Mouse (Mus musculus) right cerebral cortex, postnatal 25 days (tissue): Measurements from ENCODE around the gene Otulin.

Source experiments
- DNase-seq: peaks from one replicate; pipeline ENCODE4 v3.0.0; 2022

Gene Otulin

DNA sequence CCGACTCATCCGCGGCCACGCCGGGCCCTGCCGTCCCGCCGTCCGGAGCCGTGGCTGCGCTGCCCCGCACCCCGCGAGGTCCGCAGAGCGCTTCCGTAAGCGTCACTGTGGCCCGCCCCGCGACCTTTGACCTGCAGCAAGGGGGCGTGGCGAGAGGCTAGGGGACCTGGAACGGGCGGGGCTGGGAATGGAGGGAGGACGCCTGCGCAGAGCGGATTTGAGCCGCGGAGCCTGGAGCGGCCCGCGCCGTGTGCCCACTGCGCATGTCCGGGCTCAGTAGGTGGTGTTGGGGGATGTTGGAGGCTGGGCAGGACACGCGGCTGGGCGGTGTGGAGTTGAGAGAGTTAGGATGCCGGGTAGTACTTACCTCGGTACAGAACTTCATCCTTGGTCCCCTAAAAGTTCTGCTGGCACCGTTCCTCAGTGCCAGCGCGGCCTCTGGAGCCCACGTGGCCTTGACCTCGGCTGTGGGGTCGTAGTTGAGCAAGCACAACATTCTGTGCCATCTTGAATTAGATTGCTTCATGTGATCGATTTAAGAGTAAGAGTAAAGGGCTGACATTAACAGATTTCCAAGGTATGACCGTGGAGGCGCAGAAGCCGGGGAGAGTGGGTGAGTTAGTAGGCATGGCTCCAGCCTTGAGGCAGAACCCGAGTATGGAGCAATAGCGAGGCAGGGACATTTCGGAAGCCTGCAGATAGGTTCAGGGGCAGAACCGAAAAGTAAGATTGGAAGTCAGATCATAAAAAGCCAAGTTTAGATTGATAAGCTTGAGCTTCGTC lies at the start of gene Otulin:
Gene Otulin, minus strand, starts transcription at position 93 of the 783 bp plus-strand sequence.
- peak; percentile 99 for DNase-seq

DNA sequence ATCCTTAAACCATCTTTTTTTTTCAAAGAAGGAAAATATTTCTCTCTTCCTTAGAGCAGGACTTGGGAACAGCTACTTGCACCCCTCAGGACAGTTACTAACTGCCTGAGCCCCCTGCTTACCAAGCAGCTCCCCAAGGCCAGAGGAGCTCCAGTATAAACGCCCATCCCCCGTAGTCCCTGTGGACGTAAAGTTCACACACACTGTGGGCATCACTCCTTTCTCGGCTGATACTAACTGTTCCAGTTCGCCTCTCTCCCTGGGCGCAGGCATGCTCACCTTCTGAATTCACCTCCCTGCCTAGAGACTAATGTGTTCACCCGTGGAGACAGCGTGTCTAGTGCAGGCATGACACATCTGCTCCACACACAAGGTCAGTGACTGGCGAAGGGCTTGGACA lies 48.0 kb upstream of the Otulin start:
- DNase-seq: no peak

DNA sequence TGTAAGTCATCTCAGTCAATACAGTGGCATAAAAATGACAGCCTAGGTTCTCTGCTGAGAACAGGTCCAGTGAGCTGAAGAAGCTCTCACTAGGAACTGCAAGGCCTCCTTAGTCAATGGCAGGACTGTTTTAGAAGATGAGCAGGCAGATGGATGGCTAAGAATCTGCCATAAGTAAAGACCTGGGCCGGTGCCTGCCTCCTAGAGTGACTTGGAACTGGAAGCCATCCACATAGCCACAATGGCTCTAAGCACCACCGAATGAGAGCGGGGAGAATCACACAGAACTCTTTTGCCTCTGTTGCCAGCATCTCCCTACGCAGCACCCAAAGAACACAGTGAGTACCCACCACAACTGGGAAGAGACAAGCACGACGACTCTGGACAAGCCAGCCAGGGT lies 47.3 kb upstream of the Otulin start:
- DNase-seq: no peak

DNA sequence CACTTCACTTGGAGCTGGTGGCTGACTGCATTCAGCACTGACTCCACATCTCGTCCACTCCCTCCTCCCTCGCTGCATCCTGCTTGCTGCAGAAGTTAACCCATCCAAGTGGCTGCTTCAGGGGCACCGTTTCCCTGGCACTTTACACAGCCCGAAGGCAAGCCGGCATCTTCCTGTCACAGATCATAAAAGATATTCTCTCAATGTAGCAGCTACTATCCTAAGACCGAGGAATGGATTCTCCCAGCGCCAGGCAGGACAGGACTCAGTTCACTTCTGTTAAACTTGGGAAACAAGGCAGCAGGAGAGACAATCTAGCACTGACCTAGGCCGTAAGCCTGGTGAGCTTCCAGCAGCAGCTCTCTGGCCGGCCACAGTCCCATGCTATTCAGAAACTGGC lies 45.7 kb upstream of the Otulin start:
- no peak for DNase-seq

DNA sequence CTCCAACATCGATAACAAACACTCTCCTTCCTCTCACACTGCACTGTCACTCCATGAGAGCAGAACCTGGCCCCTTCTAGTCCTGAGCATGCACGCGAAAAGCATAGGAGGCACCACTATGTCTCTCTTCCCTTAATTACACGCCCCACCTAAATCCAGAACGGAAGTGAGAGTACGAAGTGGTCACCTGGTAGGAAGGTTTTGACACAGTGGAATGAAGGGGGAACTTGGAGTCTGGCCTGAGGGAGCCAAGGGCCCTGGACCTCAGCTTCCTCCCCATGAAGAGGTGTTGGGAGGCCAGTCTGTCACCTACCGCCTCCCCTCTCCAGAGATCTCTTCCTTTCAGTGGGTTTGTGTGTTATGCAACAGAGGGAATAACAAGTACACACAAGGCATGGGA lies 44.6 kb upstream of the Otulin start:
- no peak for DNase-seq

DNA sequence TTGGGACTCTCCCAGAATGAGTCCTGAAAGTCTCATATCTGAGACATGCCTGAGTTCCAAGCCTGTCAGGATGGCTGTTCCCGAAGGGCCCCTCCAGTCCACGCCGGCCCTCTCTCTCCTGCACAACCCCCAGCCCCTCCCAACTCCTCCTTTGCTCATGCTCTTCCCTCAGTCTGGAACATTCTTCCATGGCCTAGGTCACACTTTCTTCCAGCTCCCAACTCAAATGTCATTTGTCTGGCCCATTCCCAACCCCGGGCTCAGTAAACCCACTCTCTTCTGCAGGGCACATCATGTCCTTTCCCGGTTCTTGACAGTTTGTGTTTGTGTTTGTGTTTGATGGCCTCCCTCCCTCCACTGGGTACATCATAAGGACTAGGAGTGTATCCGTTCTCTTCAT lies 43.5 kb upstream of the Otulin start:
- no peak for DNase-seq

DNA sequence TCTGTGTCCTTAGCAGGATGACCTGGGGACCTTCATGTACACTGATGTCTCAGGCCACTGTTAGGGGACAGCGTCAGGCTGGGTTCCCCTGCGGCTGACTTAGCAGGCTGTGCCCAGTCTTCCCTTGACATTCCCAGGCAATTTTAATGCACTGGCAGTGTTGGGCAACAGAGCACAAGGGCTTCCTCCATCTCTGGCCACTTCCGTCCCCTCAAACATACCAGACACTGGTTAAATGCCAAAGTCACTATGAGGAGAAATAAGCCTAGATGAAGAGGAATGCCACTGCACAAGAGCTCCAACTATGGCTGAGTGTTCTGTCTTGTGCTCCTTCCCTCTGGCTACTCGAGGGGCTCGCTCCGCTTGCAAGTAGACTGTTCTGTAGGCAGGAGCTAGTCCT lies 42.7 kb upstream of the Otulin start:
- DNase-seq: no peak

DNA sequence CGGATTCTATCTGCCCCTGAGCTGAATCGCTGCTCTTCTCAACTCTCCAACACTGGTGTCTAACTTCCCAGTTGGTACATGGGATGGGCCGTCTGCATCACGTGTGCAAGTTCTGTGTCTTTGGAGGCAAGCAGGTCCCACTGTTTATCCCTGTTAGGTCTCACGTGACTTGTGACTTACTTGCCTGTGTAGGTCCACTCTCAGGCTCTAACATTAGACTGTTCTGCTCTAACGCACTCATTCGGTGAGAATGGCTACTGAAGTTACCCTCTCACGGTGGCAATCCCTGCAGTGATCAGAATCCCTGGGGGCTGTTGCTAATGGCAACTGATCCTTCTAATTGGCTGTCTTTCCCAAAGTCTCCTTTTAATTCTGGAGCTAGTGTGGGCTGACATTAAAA lies 41.8 kb upstream of the Otulin start:
- DNase-seq: no peak

DNA sequence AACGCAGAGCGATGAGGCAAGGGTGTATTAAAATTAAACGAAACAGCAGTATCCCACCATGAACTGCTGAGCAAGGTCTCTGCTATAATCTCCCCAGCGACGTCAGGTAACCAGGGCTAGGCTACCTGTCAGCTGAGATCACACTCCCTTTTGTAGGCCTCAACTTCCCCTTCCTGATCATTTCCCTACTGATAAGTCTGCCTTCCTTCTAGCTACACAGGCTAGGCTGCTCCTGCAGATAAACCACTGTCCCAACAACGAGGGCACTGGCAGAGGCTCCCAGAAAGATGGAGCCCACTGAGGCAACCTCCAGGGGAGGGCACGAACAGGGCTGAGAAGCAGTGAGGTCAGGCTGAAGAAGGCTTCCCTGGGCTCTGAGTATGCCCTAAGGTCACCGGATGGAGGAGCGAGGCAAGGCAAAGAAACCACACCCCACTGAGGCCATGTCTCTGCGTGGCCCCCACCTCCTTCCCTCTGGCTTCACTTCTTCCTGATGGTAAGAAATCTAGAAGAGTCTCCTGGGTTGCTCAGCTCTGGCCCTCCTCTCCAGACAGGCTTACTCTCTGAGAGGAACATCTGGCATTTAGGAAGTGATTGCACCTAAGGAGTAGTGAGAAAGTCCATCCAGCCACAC lies 41.2 kb upstream of the Otulin start:
- DNase-seq: no peak

DNA sequence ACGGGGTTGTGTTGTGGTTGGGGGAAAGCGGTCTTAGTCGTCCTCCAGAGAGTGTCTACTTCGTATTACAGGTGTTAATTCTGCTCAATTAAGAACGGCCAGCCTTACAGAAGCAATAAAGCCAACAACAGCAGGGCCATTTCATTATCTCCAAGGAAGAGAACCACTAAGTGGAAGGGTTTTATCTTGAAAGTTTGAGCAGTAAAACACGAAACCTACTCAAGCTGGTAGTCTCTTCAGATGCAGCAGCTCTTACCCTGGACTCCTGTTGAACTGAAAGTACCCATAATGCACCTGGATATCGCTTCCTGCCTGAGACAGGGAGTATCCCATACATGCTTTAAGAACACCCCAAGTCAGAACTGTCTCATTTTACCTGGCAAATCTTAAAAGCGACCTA lies 40.2 kb upstream of the Otulin start:
- no peak for DNase-seq

DNA sequence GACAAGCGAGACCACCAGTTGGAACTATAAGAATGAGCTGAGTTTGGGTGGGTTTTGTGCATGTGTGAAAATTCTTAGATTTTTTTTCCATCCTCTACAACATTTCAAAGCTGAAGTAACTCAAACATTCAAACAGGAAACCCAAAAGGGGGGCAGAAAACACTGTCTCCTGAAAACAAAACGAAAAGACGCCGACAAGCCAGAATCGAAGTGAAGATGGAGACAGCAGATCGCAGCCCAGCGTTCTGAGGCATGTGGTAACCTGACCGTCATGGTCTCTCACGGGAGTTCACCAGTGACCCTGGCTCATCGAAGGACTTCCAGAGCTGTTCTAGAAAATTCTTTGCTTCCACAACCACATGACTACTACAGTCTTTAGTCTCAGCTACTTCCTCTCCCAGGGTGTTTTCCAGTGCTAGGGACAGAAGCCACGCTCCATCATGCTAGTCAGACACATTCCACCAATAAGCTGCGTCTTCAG lies 39.5 kb upstream of the Otulin start:
- DNase-seq: no peak

DNA sequence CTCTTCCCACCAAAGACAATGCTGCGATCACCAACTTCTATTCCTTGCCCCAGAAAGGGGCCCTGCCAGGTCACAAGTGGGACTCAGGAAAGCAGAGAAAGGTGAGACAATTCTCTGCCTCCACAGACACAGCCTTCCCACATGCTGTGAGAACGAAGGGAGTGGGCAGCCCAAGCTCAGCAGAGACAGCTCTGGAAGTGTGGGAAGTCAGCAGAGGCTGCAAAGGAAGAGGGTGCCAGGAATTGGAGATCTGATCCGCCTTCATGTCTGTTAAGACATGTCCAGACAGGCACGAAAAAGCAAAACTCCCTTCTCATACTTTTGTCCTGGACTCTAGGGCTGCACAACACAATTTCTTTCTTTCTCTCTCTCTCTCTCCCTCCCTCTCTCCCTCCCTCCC lies 38.8 kb upstream of the Otulin start:
- DNase-seq: peak; percentile 52

DNA sequence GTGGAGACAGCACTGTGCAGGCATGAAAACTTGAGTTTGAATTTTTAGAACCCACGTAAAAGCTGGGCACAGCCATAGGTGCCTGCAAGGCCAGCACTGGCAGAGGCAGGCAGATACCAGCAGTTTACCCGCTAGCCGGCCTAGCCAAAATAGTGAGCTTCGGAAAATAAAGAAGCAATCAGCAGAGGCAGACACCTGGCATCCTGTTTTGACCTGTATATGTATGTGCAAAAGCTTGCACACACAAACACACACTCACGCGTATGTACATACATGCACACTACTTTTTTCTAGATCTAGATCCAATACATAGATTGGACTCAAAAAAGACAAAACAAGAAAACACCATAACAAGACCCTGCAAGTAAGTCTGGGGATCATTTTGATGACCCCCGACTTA lies 38.1 kb upstream of the Otulin start:
- no peak for DNase-seq

DNA sequence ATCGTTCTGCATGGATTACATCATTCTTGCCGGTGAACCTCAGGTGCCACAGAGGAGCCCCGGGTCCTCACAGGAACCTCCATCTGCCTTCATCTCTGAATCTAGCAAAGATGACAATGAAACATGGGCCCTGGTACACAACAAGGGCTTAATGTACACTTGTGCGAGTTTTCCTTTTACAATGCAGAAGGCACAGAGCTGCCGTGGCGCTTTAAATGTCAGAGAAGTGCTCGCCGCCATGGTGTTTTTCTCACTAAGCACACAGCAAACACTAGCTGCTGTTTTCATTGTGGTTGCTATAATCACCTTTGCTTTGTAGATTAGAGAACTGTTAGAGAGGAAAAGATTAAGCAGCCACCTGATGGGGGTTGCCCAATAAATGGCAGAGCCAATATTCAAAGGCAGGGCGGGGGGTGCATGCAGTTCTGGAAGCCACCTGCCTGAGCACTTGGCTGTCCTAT lies 37.5 kb upstream of the Otulin start:
- DNase-seq: no peak

DNA sequence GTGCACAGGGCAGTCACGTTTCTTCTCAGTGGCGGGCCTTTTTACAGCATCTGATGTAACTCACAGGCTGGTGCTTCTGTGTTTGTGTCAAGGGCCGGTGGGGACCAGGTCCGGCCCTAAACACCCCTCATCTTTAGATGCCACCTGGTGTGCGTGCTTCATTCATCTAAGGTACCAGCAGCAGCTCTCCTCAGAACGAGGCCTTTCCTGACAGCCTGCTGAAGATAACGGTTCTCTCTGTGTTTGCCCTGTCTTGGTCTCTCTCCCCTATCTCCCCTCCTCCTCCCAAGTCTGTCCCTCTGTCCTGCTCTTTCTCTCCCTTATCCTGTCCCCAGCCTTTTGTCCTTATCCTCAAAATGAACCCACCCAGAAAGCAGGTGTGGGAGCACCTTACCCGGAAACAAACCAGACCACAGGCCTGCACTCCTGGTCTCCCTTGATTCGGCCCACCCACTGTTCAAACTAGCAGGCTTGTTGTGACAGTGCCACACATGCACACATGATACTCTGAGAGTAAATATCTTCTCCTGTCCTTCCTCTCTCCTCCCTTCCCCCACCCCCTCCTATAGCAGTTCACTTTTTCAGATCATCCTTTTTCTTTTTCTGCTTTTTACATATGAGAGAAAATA lies 36.5 kb upstream of the Otulin start:
- no peak for DNase-seq

DNA sequence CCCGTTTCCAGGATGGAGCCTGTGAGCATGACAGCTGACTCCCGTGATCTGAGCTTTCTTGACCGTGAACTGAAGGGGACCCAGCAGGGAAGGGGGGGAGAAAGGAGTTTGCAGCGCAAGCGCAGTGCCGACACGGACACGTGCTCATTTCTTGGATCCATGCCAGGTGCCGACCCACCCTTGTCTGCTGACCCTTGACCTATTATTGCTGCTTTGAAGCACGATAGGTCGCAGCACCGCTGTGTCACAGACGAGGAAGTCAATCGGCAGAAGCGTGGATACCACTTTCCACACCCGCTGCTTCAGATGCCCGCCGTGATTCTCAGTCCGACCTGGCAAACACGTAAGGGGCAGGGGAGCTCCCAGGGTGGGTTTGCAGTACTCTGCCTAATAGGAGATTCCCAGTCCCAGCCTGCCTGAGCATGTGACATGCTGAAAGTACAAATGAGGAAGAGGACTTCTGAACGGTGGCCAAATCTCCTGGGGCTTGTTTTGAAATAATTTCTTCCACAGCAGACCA lies 35.0 kb upstream of the Otulin start:
- DNase-seq: no peak

DNA sequence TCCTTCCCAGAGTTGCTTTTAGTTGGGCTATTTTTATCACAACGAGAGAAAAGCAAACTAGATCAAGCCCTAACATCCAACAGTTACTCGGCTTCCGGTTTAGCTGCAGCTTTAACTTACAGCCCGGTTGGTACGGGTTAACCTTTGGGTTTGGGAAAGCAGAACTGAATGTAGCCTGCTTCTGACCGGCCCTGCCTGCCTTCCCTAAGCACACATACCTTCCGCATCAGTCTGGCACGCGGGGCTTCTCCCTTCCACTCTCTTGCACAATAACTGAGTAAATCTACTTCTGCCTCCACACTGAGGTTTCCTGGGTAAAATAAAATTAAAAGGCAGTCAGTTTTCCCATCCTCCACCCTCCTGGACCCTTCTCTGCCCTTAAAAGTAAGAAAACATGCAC lies 33.6 kb upstream of the Otulin start:
- no peak for DNase-seq

DNA sequence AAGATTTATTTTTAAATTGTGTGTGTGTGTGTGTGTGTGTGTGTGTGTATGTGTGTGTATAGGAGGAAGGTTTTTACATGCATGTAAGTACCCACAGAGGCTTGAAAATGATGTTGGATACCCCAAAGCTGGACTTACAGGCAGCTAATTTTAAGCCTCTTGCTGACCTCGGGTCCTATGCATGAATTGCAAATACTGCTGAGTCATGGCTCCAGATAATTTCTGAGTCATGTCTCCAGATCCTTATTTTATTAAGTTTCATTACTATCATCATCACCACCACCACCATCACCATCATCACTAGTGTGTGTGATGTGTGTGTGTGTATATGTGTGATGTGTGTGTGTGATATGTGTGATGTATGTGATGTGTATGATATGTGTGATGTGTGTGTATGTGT lies 32.2 kb upstream of the Otulin start:
- no peak for DNase-seq

DNA sequence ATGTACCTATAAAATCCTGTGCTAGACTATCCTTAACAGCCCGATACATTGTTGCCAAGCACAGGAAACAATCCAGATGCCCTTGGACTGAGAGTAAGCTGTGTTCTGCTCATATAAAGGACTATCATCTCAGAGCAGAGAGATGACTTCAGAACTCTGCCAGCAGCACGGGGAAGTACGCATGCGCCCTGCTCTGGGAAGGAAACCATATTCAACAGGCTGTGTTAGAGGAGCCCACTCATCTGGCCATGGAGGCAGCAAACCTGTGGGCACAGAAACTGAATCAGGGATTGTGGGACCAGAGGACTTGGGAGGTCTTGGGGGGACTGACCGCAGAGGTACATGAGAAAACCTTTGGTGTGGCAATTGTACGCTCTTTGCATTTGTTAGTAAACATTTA lies 31.2 kb upstream of the Otulin start:
- no peak for DNase-seq

DNA sequence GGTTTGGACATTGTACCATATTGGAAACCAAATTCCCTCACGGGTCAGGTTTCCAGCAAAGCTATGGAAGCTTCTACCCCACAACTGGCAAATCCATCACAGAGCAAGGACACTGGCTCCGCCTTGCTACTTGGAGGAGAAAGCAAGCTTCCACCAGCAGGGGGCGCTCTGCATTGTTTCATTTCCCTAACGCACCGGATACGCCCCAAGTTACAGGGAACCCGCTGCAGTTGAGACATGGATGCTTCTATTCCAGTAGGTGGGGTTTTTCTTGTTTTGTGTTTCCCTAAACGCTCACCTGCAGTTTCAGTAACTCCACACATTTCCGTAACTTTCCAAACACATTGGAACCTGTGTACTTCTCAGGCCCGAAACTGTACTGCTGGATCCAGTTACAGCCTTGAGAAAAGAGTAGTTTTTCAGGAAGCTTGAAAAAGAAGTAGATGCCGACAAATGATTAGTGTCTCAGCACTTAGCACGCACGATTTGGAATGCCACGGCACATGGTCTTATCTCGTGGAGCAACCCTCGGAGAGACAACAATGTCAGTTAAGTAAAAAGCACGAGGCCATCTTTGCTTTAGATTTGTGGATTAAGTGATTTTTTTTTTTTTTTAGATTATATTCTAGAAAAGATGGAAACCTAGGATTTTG lies 29.2 kb upstream of the Otulin start:
- peak; percentile 81 for DNase-seq

DNA sequence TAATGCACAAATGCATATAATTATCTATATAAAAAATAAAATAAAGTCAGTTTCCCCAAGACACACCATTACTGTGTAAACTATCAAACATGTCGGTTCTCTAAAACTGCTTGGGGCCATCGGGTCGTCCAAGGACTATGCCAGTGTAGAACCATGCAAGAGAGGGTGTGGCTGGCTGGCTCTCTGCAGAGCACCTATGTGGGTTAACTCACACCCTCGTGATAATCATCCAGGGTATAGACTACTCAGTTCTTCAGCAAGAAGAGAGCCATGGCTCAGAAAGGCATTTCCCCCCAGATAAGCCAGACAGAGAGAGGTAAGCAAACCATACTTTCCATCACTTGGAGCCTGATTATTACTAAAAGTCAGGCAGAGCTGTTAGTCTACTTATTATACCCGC lies 28.6 kb upstream of the Otulin start:
- no peak for DNase-seq

DNA sequence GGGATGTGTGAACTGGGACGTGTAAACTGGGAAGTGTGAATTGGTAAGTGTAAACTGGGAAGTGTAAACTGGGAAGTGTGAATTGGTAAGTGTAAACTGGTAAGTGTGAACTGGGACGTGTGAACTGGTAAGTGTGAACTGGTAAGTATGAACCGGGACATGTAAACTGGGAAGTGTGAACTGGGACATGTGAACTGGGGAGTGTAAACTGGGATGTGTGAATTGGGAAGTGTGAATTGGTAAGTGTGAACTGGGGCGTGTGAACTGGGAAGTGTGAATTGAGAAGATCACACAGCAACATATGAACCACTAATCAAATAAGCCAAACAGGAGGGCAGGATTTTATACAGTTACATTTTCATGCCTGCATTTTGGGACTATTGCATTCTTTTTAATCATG lies 27.9 kb upstream of the Otulin start:
- DNase-seq: no peak

DNA sequence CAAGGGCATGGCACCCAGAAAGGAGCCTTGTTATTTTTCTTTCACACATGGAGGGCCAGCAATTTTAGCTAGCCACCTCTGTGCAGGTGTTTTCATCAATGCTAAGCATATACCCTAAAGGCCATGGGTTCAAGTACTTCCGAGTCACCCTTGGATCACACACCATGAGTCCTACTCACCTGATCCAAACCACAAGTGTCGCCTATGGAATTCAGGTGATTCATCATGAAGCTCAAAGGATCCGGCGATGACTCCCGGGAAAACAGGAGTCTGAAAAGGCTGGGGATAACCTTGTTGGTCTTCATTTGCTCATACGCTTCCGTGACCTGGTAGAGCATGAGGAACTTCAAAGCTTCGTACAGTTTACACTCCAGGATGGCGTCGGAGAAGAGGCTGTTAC lies 27.4 kb upstream of the Otulin start:
- DNase-seq: no peak
